Mouse (Mus musculus): ENCODE measurements around the gene Lime1. TPM values are rescaled to one million over a fixed set of nuclear protein-coding genes. Genes with fewer than 3 reads are reported as not detected.

Lime1 gene
- total RNA-seq (2015; ENCODE audit: low replicate concordance), result 4.6 and 37.5 TPM in 2 replicates
- 11.7 and 13.2 TPM in 2 replicates for total RNA-seq (2017; ENCODE audit: low replicate concordance)

- no peak for ATAC-seq (replicated peaks; ENCODE audit: low FRiP score, poor library complexity, severe bottlenecking)
Observed at GRCm38 (mm10) chr2:181379778-181380177, at the start of gene Lime1. Gene Lime1, plus strand, starts transcription at chr2:181380078.

- no peak for ATAC-seq (replicated peaks; ENCODE audit: low FRiP score, poor library complexity, severe bottlenecking)
Observed at GRCm38 (mm10) chr2:181332542-181332941, 47.3 kb upstream of the Lime1 start.

DNA sequence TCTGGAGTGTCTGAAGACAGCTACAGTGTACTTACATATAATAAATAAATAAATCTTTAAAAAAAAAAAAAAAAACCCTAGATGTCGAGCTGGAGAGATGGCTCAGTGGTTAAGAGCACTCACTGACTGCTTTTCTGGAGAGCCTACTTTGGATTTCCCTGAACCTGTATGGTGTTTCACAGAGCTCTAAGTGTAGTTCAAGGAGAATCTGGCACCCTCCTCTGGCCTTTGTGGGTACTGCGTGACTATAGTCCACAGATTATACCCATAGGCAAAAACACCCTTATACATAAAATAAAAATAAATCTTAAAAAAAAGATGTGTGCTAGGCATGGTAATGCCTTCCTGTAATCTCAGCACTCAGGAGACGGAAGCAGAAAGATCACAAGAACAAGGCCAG is 45.9 kb upstream of the Lime1 start:
- peak; percentile 82 for ATAC-seq (replicated peaks; ENCODE audit: low FRiP score, poor library complexity, severe bottlenecking)

- no peak for ATAC-seq (replicated peaks; ENCODE audit: low FRiP score, poor library complexity, severe bottlenecking)
Observed at GRCm38 (mm10) chr2:181340426-181340825, 39.5 kb upstream of the Lime1 start.

DNA sequence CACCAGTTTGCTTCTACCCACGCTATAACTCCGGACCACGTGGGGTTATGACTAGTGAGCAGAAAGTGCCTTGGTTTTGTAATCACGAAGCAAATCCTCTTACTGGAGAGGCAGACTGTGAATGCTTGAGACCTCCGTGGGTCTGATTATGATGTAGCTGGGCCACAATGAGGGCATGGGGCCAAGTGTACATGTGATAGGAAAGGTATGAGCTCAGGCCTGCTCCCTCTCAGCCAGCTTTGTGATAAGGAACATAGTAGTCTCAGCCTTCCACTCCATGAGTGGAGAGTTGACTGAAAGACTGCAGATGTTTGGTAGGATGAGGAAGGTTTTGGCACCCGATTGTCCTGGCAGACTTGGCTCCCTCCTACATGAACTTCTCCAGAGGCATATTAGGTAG is 37.1 kb upstream of the Lime1 start:
- ATAC-seq (replicated peaks; ENCODE audit: low FRiP score, poor library complexity, severe bottlenecking), result no peak

DNA sequence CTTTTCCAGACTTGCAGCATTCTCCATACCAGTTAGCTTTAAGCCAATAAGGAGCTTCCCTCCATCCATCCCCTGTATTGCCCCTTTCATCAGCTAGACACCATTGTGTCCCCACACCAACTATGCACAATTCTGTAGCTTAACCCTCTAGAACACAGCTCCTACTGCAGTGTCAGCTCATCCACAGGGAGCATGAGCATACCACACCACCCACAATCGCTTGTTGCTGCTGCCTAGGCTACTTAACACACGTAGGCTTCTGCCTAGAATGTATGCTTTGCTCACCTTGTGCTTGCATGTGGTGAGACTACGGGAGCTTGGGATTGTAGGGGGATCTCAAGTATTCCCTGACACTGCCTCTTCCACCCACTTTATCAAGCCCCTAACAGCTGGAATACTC is 23.1 kb upstream of the Lime1 start:
- no peak for ATAC-seq (replicated peaks; ENCODE audit: low FRiP score, poor library complexity, severe bottlenecking)

DNA sequence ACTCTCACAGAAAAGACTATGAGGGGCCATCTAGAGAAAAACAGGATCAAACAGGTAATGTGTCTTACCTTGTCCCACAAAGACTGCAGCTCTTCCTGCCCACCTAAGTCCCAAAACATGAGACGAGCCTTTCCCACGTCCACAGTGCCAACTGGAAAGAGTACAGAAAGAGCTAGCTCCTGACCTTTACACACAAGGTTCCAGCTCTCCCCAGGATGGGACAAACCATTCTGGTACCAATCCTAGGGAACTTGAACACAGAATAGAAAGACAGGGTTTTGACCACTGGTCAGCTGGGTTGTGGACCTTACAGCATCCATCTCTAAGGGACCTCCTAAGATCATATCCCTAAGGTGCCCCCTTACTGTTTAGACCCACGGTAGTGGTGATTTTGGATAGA is 15.9 kb upstream of the Lime1 start:
- ATAC-seq (replicated peaks; ENCODE audit: low FRiP score, poor library complexity, severe bottlenecking), result no peak

GRCm38 (mm10) chr2:181364487-181364859 is 15.4 kb upstream of the Lime1 start:
- no peak for ATAC-seq (replicated peaks; ENCODE audit: low FRiP score, poor library complexity, severe bottlenecking)

DNA sequence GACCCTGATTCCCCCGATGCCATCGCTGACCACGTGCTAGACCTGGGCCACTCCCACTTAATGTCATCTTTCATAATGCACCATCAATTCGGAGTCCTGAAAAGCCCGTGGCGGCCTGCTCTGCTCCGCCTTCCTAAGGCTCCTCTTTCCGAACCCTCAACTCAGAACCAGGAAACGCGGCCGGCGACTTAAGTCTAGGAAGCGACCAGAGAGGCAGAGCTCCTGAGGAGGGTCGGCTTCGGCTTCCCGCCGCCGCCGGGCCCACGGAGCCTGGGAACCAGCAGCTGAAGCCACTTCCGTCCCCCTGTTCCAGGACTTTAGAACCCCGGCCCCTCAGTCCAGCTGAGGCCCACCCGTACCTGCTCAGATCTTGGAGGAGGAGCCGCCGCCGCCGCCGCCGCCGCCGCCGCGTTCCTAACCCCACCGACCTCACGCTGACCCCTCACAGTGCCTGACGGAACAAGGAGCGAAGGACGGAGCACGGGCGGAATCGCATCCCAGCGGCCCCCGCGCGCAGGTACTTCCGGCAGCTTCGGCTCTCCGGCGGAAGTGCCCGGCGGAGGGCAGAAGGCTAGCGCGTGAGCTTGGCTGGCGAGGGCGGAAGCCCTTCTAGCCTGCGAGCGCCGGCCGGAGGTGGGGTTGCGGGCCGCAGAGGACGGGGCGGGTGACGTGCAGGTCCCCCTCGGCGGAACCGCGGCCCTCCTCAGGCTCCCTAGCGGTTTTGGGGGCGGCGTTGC is 14.8 kb upstream of the Lime1 start, which contains the start of the genes Zgpat and Arfrp1:
Gene Zgpat, plus strand, starts transcription at position 69 of the 737 bp plus-strand sequence.
Gene Arfrp1, minus strand, starts transcription at position 545 of the 737 bp plus-strand sequence.
- ATAC-seq (replicated peaks; ENCODE audit: low FRiP score, poor library complexity, severe bottlenecking), result peak; percentile 93

DNA sequence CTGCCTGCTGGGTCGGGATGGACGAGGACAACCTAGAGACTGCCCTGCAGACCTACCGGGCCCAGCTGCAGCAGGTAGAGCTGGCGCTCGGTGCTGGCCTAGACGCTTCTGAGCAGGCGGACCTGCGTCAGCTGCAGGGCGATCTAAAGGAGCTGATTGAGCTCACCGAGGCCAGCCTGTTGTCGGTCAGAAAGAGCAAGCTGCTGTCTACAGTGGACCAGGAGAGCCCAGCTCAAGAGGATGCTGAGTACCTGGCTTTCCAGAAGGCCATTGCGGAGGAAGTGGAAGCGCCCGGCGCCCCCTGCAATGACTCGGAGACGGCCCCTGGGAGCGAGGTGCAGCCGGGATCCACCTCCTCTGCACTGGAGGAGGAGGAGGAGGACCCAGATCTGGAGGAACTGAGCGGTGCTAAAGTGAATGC is 14.2 kb upstream of the Lime1 start:
- peak; percentile 58 for ATAC-seq (replicated peaks; ENCODE audit: low FRiP score, poor library complexity, severe bottlenecking)

- no peak for ATAC-seq (replicated peaks; ENCODE audit: low FRiP score, poor library complexity, severe bottlenecking)
Observed at GRCm38 (mm10) chr2:181370001-181370400, 9.9 kb upstream of the Lime1 start.

DNA sequence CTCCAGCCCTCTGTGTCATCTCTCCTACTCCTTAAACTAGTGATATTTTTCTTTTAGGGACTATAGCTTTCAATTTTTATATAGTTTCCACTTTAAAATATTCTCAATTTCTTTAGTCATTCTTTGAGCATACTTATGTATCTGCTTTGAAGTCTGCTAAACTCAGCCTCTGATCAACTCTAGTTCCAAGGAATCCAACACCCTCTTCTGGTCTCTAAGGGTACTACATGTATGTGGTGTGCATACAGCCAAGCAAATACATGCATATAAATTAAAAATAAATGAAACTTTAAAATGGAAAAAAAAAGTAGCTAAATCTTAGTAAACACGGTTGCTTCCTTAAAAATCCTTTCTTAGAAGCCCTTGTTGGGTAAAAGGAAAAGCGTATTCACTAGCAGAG is 4.1 kb upstream of the Lime1 start:
- peak; percentile 64; the same call in 1 of the 2 replicates for ATAC-seq (replicated peaks; ENCODE audit: low FRiP score, poor library complexity, severe bottlenecking)

DNA sequence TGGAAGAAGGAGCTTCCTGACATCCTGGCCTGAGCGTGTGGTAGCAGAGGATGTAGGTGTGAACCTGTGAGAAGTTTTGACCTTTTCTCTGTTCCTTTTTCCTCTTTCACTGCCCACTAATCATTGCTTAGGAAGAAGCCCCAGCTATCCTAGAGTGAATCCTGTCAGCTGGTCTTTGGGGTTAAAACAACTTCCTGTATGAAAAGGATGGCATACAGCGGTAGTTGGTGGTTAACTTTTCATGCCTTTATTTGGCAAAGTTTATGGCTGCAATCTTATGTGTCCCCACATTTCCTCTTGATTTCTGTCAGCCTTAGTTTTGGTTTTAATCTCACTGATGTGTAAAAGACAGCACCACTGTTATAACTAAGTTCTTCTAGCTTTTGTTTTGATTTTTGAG is 2.6 kb upstream of the Lime1 start:
- ATAC-seq (replicated peaks; ENCODE audit: low FRiP score, poor library complexity, severe bottlenecking), result no peak

DNA sequence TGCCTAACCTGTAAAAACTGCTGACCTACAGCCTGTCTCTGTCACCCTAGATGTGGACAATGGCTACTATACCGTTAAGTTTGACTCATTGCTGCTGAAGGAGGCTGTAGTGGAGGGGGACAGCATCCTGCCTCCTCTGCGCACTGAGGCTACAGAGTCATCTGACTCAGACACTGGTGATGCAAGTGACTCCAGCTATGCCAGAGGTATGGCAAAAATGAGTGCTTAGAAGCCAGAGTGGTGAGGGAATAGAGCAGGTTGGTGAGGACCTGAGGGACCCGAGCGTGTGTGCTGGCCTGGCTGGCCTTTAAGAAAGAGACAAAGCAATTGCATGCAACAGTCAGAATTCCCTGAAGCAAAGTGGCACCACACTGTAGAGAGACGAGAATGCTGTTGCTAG is 1.2 kb upstream of the Lime1 start:
- ATAC-seq (replicated peaks; ENCODE audit: low FRiP score, poor library complexity, severe bottlenecking), result no peak

DNA sequence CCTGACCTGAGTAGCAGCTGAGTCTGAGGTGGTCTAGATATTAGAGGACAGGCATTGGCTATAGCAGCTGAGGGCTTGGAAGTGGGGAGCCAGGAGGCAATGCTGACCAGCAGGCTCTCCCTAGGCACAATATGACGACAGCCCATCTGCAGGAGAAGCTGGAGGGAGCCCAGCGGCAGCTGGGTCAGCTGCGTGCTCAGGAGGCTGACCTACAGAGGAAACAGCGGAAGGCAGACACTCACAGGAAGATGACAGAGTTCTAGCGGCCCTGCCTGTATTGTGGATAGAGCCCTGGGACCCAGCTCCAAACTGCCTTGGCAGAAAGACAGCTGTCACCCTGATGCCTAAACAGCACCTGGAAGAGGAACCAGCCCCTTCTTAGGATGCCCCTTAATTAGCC is 373 bp downstream of the Lime1 start:
- ATAC-seq (replicated peaks; ENCODE audit: low FRiP score, poor library complexity, severe bottlenecking), result no peak

- no peak for ATAC-seq (replicated peaks; ENCODE audit: low FRiP score, poor library complexity, severe bottlenecking)
Observed at GRCm38 (mm10) chr2:181381107-181381506, 1.2 kb downstream of the Lime1 start.

DNA sequence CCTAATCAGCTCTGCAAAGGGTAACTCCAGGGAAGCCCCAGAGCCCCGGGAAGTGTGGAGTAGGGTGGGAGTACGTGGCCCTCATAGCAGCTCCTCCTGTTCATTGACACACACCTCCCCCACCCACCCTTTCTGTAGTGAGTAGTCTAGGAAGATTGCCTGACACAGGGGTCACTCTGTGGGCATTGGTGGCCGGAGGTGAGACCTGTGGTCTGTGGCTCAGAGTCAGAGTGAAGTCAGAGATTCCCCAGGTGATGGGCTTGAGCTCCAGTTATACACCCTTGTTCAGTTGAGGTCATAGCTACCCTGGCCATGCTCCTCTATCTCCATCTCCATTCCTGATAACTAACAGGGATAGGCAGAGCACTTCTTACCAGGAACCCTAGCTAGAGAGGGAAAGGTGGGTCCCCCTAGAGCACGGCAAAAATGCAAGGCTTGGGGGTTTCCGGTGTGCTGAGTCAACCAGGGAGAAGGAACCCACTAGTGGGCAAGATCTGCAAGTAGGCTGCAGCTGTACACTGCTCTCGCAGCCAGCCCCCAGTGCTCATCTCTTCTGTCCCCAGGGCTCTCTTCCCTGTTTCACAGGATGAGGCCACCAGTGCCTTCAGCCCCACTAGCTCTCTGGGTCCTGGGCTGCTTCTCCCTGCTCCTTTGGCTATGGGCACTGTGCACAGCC is 1.9 kb downstream of the Lime1 start:
- ATAC-seq (replicated peaks; ENCODE audit: low FRiP score, poor library complexity, severe bottlenecking), result 0 out of 2 replicates have a peak, but pooled peaks have one; percentile 16

DNA sequence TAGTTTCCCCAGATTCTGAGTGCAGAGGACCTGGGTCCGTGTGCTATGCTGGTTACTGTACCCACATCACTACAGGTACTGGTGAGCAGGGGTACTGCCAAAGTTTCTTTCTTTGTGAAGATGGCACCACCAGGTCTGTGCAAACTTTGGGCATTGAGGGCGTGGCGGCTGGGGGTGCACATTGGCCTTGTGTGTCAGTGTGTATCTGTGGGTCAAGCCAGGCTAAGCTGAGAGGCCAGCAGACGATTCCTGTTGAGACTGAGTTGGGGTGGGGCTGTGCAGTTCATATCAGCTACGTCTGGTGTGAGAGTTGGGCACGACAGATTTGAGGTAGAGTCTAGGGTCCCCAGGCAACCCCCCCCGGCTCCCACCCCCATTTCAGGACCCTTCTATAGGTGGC is 4.6 kb downstream of the Lime1 start:
- ATAC-seq (replicated peaks; ENCODE audit: low FRiP score, poor library complexity, severe bottlenecking), result no peak

GRCm38 (mm10) chr2:181384919-181385391 is 5.1 kb downstream of the Lime1 start:
- no peak for ATAC-seq (replicated peaks; ENCODE audit: low FRiP score, poor library complexity, severe bottlenecking)

DNA sequence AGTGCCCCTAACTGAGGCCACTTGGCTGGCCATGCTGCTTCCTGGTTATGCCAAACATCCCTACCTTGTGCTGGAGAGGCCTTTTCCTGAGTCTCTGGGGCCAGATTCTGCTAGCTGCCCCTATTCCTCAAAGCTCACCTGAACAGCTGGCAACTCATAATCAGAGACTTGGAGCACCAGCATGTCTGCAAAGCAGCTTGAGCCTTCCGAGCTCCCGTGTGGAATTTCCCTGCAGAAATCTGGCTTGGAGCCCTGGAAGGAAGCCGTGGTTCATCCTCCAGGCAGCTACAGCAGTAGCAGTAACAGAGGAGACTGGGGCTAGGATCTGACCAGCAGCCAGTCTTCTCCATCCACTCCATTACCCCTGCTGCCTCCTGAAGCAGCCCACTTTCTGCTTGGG is 6.0 kb downstream of the Lime1 start:
- no peak for ATAC-seq (replicated peaks; ENCODE audit: low FRiP score, poor library complexity, severe bottlenecking)

GRCm38 (mm10) chr2:181386663-181387210 is 6.9 kb downstream of the Lime1 start:
- no peak for ATAC-seq (replicated peaks; ENCODE audit: low FRiP score, poor library complexity, severe bottlenecking)
